Mouse (Mus musculus): Measurements from ENCODE around the gene Psmd6. TPM values are rescaled to one million over a fixed set of nuclear protein-coding genes. Genes with fewer than 3 reads are reported as not detected.

Gene Psmd6
- polyA plus RNA-seq, 1 experiment from 2014 or later: 313 TPM

DNA sequence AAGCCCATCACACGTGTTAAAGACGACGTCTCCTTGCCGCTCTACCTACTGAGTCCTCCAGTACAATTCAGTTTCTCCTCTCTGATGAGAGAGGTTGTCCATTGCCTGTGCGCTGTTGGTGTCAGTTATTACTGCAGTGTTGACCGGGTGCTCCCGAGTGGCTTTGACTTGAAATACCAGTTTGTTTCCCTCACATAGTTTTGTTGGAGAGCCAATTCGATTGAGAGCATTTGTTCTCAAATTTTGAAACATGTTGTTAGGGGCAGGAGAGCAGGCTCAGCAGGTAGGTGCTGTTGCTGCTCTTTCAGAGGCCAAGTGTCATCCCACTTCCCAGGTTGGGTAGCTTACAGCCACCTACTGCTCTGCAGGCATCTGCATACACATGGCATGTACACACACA is 37.0 kb downstream of the Psmd6 start:
- Histone ChIP-seq H3K4me2 (no peak overlapping the region), H3K4me1 (no peaks in the 10 kb centered on the region), H3K4me3 (no peak overlapping the region), H3K27me3 (no peaks in the 10 kb centered on the region), H3K9me3 (replicated peaks) (no peaks in the 10 kb centered on the region), H3K27ac (no peak overlapping the region), H3K9ac (no peak overlapping the region), H3K36me3 (ENCODE audit: poor library complexity, severe bottlenecking) (peaks cover 15% of the 10 kb centered on the region)
- WGBS: 96% methylated on average over 8 of the region's 8 CpGs
- ATAC-seq: no peak

DNA sequence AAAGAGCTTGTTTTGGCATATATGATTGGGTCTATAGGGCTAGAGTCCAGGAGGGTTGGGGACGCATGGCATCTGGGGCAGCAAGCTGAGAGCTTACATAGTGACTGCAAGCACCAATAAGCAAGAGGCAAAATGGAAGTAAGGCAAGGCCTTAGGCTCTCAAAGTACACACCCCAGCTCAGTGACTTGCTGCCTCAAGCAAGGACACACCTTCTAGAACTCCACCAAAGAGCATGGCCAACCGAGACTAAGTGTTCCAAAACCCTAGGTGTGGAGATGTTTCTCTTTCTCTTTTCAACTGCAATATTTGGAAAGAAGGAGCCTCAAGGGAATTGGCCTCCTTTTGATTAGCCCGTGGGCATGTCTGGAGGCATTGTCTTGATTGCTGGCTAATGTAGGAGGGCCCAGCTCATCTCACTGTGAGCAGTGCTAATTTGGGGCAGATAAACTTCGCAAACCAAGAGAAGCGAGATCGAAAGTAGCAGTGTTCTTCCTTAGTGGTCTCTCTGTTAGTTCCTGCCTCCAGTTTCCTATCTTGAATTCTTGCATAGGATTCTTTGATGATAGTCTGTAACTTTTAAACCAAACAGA is 40.1 kb downstream of the Psmd6 start:
- H3K27ac ChIP-seq: no peak overlapping the region
- H3K9ac ChIP-seq: no peak overlapping the region
- H3K9me3 ChIP-seq (replicated peaks): no peaks in the 10 kb centered on the region
- 91% methylated on average over 6 of the region's 6 CpGs for WGBS
- H3K36me3 ChIP-seq (ENCODE audit: poor library complexity, severe bottlenecking): no peaks in the 10 kb centered on the region
- no peak for ATAC-seq
- H3K4me3 ChIP-seq: no peak overlapping the region
- H3K4me1 ChIP-seq: no peaks in the 10 kb centered on the region
- no peaks in the 10 kb centered on the region for H3K27me3 ChIP-seq
- H3K4me2 ChIP-seq: no peak overlapping the region

DNA sequence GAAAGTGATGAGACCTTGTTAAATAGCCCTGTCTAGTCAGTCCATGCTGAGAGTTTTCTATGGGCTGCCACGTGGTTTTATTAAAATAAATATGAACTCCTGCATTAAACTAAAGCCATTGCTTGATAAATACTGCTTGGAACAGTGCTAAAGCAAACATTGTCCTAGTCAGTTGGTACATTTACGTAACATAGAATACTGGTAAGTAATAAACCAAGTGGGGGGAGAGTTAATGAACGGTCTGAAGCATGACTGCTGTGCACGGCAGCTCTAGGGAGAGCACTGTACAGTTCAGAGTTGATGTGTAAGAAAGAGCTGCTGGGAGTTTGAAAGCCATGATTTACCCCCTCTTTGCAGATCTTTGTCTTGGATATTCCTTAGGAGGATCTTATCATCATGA is 49.3 kb downstream of the Psmd6 start:
- Histone ChIP-seq H3K4me2 (peak overlapping the region; percentile 24; the same call in 1 of the 2 replicates), H3K9me3 (replicated peaks) (no peaks in the 10 kb centered on the region), H3K4me1 (peaks cover 46% of the 10 kb centered on the region), H3K36me3 (ENCODE audit: poor library complexity, severe bottlenecking) (peaks cover 3% of the 10 kb centered on the region; the same call in 1 of the 2 replicates), H3K27ac (peak overlapping the region; percentile 76), H3K4me3 (no peak overlapping the region), H3K9ac (no peak overlapping the region), H3K27me3 (no peaks in the 10 kb centered on the region)
- 32% methylated on average over 4 of the region's 4 CpGs for WGBS
- peak; percentile 31; the same call in 1 of the 2 replicates for ATAC-seq

DNA sequence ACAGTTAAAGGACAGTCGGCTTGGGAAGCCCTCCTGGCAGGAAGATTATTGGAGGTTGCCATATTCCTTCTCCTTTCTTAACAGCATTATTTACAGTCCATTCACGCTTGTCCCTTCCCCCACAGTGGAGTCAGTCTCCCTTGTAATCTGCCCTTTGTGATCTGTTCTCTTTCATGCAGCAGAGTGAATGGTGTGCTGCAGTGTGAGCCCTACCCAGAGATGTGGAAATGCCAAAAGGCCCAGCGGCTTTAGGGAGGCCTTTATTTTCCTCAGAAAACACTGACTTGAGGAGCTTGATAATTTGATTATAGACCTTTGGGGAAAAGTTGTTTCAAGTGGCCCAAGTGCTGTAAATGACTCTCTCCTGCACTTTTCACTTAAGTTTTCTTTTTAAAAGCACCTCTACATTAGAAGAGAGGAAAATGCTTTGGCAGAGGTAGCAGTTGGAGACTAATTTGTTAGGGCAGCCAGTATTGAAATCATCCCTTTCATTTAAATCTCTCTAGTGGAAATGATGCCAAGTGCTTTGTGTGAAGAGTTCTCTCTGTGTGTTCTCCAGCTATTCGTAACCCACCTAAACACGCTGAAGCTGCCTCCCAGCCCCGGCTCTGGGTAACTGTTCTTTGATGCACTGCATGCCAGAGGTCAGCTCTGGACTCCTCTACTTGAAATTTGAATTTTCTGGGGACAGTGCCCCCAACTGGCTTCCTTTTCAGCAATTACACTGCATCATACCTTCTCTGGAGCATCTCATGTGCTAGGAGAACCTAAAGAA is 50.1 kb downstream of the Psmd6 start:
- 4% methylated on average over 6 of the region's 6 CpGs for WGBS
- peak overlapping the region; percentile 8; the same call in 1 of the 2 replicates for H3K9ac ChIP-seq
- peak; percentile 86 for ATAC-seq

DNA sequence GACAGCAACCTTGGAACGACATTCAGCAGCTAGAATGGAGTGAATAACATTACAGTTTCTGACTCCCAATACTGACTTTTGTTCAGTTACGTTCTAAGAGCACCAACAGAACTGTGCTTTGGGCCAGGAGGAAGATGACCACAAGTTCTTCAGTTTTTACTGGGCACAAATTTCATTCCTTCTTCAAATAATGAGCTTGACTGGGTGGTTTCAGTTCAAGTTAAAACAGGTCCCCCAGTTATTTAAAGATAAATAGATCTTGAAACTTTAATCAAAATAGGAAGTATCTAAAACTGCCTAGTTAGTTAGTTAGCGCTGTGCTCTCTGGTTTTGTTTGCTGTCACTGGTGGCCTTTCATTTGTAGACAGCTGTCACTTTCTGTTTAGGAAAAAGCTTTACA is 52.2 kb downstream of the Psmd6 start:
- H3K4me2 ChIP-seq: peak overlapping the region; percentile 50
- ATAC-seq: no peak
- H3K36me3 ChIP-seq (ENCODE audit: poor library complexity, severe bottlenecking): no peaks in the 10 kb centered on the region
- no peak overlapping the region for H3K4me3 ChIP-seq
- WGBS: 11% methylated on average over 3 of the region's 3 CpGs
- H3K27me3 ChIP-seq: no peaks in the 10 kb centered on the region
- peaks cover 73% of the 10 kb centered on the region for H3K4me1 ChIP-seq
- H3K9me3 ChIP-seq (replicated peaks): no peaks in the 10 kb centered on the region
- H3K9ac ChIP-seq: no peak overlapping the region; the same call in 1 of the 2 replicates
- peak overlapping the region; percentile 75 for H3K27ac ChIP-seq

More for the DNA sequence above, 50.1 kb downstream of the Psmd6 start:
- H3K27ac ChIP-seq: peak overlapping the region; percentile 76
- H3K4me1 ChIP-seq: peaks cover 52% of the 10 kb centered on the region
- H3K36me3 ChIP-seq (ENCODE audit: poor library complexity, severe bottlenecking): peaks cover 3% of the 10 kb centered on the region; the same call in 1 of the 2 replicates
- H3K4me2 ChIP-seq: peak overlapping the region; percentile 24
- no peaks in the 10 kb centered on the region for H3K9me3 ChIP-seq (replicated peaks)
- H3K4me3 ChIP-seq: no peak overlapping the region
- H3K27me3 ChIP-seq: no peaks in the 10 kb centered on the region

DNA sequence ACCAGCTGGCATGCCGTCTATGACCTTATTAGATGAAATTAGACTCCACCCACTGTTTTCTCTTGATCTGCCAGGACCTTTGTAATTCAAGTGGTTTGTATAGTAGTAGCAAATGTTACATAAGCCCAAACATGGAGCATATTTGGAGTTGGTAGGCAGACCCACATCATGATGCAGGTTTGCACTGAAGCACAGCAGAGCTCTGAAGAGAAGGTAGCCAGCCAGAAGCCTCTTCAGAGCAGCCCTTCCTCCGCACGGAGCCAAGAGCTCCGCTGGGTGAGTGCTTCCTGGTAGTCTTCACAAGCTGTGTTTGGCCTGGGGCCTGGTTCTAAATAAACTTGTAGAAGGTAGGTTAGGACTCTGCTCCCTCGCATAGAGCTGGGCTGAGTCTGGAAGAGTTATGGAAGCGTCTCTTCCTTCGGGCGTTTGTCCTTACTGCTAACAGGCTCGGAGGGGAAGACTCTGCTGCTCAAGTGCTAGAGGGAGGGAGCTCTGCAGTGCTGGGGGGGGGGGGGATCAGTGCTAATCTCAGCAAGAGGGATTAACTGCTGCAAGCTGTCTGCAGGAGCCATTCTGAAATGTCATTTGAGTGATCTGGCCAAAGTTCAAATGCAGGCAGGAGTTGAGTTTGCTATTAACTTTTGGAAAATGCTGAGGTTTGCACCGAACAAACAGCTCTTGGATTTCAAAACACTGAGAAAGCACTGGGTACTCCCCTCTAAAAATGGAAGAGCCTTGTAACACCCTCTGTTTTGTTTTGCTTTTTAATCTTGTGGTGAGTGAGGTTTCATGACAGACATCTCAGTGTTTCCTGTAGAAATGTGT is 52.9 kb downstream of the Psmd6 start:
- Histone ChIP-seq H3K4me1 (peaks cover 80% of the 10 kb centered on the region), H3K9ac (peak overlapping the region; percentile 45), H3K27me3 (no peaks in the 10 kb centered on the region), H3K36me3 (ENCODE audit: poor library complexity, severe bottlenecking) (no peaks in the 10 kb centered on the region), H3K9me3 (replicated peaks) (no peaks in the 10 kb centered on the region), H3K4me2 (peak overlapping the region; percentile 50), H3K4me3 (peak overlapping the region; percentile 18; the same call in 1 of the 2 replicates), H3K27ac (peak overlapping the region; percentile 75)
- ATAC-seq: no peak
- 5% methylated on average over 10 of the region's 10 CpGs for WGBS

DNA sequence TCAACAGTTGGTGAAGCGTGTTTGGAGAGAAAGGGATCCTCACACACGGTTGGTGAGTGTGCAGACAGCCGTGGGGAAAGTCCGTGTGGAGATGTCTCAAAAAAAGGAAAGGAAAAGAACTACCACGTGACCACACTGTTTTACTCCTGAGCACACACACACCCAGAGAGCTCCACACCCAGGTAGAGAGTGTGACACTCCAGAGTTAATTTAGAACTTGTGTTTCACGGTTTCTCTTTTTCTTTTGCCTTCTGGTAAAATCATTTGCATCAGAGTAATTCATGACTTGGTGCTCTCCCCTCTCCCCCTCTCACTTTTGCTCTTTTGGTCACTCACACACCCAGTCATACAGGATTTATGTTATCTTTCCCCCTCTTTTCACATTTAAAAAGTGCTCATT is 54.5 kb downstream of the Psmd6 start:
- no peak for ATAC-seq
- Histone ChIP-seq H3K27ac (peak overlapping the region; percentile 86), H3K36me3 (ENCODE audit: poor library complexity, severe bottlenecking) (no peaks in the 10 kb centered on the region), H3K9ac (no peak overlapping the region), H3K4me3 (no peak overlapping the region), H3K4me1 (peaks cover 78% of the 10 kb centered on the region), H3K4me2 (no peak overlapping the region), H3K9me3 (replicated peaks) (no peaks in the 10 kb centered on the region), H3K27me3 (no peaks in the 10 kb centered on the region)
- WGBS: 45% methylated on average over 6 of the region's 6 CpGs

DNA sequence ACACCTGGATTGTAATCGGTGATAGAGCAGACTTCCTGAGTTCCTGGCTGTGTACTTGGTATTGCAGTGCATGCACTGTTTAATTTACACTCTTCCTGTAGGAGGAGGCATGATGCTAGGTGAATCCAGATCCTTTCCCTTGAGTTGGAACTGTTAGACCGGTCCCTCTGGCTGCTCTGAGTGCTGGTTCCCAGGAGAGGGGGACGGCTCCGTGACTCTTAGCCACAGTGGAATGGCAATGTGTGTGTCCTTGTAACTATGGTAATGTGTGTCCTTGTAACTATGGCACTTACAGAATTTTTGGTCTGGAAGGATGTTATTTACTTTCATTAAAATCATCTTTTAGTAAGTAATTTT is 55.7 kb downstream of the Psmd6 start:
- peaks cover 67% of the 10 kb centered on the region for H3K4me1 ChIP-seq
- ATAC-seq: peak; percentile 52
- 16% methylated on average over 4 of the region's 4 CpGs for WGBS
- H3K4me3 ChIP-seq: no peak overlapping the region
- H3K36me3 ChIP-seq (ENCODE audit: poor library complexity, severe bottlenecking): no peaks in the 10 kb centered on the region
- no peak overlapping the region for H3K9ac ChIP-seq
- no peaks in the 10 kb centered on the region for H3K27me3 ChIP-seq
- peak overlapping the region; percentile 18; the same call in 1 of the 2 replicates for H3K4me2 ChIP-seq
- H3K27ac ChIP-seq: peak overlapping the region; percentile 86
- no peaks in the 10 kb centered on the region for H3K9me3 ChIP-seq (replicated peaks)

DNA sequence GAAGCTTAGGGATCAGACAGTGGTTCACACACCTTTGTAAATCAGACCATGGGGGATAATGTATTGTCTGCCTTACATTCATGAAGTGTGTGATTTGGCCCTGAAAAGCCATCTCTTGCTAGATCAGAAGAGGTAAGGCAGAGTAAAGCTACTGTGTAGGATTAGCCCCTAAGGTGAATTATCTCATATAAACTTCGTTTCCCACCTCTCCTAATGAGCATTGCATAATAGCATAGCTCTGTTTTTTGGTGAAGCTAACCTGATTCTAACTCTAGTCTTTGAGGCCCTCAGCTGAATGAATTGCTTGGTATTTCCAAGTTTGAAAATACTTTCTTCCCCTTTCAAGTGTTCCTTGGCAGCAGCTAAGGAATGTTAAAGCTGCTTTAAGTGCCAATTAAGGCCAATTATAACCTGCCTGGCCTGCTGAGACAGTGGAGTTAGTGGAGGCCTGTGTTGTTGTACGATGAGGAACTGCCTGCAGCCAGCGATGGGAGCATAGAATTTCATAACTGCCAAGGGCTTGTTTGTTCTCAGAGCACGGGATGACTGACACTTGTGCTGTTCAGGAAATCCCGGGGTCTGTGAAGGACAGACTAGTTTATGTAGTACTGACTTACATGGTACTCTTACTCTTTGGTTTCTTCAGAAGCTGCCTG is 56.2 kb downstream of the Psmd6 start:
- H3K4me2 ChIP-seq: peak overlapping the region; percentile 18; the same call in 1 of the 2 replicates
- no peaks in the 10 kb centered on the region for H3K9me3 ChIP-seq (replicated peaks)
- H3K36me3 ChIP-seq (ENCODE audit: poor library complexity, severe bottlenecking): 0 out of 2 replicates have a peak, but pooled peaks cover 4% of the 10 kb centered on the region
- no peaks in the 10 kb centered on the region for H3K27me3 ChIP-seq
- WGBS: 3% methylated on average over 5 of the region's 5 CpGs
- peaks cover 62% of the 10 kb centered on the region for H3K4me1 ChIP-seq
- ATAC-seq: peak; percentile 84
- H3K9ac ChIP-seq: 0 out of 2 replicates have a peak overlapping the region, but pooled peaks have one; percentile 5
- H3K4me3 ChIP-seq: no peak overlapping the region
- H3K27ac ChIP-seq: peak overlapping the region; percentile 86

DNA sequence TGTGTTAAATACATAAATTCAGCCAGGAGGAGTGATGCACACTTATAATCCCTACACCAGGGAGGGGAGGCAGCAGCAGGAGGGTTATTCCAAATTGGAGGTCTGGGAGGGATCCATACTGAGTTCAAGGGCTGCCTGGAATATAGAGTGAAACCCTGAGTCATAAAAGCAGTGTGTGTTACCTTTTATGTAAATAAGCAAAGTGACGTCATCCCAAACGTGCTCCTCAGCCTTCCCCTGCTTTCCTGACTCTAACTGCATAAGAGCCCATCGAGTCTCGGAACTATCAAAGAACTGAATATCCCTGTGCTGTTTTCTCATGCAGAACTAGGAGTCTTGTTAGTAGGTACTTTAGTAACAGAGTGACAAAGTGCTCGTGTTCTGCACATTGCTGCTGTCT is 57.4 kb downstream of the Psmd6 start:
- Histone ChIP-seq H3K27ac (peak overlapping the region; percentile 86), H3K4me2 (no peak overlapping the region; the same call in 1 of the 2 replicates), H3K9ac (no peak overlapping the region), H3K27me3 (no peaks in the 10 kb centered on the region), H3K36me3 (ENCODE audit: poor library complexity, severe bottlenecking) (peaks cover 7% of the 10 kb centered on the region; the same call in 1 of the 2 replicates), H3K9me3 (replicated peaks) (no peaks in the 10 kb centered on the region), H3K4me3 (no peak overlapping the region), H3K4me1 (peaks cover 51% of the 10 kb centered on the region)
- 19% methylated on average over 5 of the region's 5 CpGs for WGBS
- peak; percentile 20; the same call in 1 of the 2 replicates for ATAC-seq

DNA sequence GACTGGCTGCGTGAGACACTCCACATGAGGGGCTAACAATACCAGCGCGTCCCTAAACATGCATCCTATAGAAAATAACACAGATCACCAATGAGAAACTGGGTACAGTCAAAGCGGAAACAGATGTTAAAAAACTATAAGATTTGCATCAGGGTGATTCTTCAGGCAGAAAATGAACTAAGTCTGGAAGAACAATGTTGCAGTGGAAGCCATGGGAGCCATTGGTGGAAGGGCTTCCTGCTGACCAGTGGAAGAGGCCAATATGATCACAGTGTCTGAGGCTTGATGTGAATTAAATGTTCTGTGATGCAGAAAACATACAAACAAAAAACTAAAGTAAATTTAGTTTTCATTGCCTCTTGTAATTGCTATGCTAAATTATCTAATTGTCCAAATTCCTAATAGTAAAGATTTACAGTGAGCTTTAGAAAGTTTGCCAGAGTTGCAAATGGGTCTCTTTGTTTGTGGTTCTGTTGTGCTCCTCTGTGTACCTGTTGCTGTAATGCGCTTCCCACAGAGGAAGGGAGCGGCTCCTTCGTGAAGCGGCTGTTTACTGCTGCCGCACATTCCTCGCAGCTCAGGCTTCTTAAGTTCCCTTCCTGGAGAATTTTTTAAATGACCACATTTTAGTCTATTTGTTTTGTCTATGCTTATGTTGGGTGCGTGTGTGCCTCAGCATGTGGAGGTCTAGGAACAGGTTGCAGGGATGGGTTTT is 58.1 kb downstream of the Psmd6 start:
- Histone ChIP-seq H3K9ac (no peak overlapping the region), H3K9me3 (replicated peaks) (no peaks in the 10 kb centered on the region), H3K27me3 (no peaks in the 10 kb centered on the region), H3K4me1 (peaks cover 44% of the 10 kb centered on the region), H3K36me3 (ENCODE audit: poor library complexity, severe bottlenecking) (peaks cover 10% of the 10 kb centered on the region; the same call in 1 of the 2 replicates), H3K4me2 (no peak overlapping the region), H3K4me3 (no peak overlapping the region), H3K27ac (peak overlapping the region; percentile 86)
- WGBS: 58% methylated on average over 11 of the region's 11 CpGs
- ATAC-seq: no peak
